Mouse (Mus musculus) forebrain, embryonic 15.5 days (tissue): ENCODE results near the gene Chn2. TPM values are rescaled to one million over a fixed set of nuclear protein-coding genes. Genes with fewer than 3 reads are reported as not detected.

Experiments used
- ATAC-seq: fragments of 200-750 bp; cut with Nextera tagmentation; replicated peaks from 2 replicates; pipeline ENCODE4 v1.8.0; 2017; ENCODE audit warnings: mild to moderate bottlenecking, moderate TSS enrichment, moderate library complexity
- H3K27ac ChIP-seq: fragments of 300-500 bp; sonication (generic); replicated peaks from 2 replicates; pipeline ENCODE4 v1.5.1; 2015; ENCODE audit warnings: mild to moderate bottlenecking, inconsistent platforms
- H3K27me3 ChIP-seq: fragments of 300-500 bp; sonication (generic); 2 replicates; pipeline ENCODE4 v1.6.1; 2015; ENCODE audit warnings: inconsistent platforms
- H3K36me3 ChIP-seq: fragments of 300-500 bp; sonication (generic); 2 replicates; pipeline ENCODE4 v1.6.1; 2015; ENCODE audit warnings: mild to moderate bottlenecking, inconsistent platforms
- H3K4me1 ChIP-seq: fragments of 300-500 bp; sonication (generic); 2 replicates; pipeline ENCODE4 v1.6.1; 2015; ENCODE audit warnings: inconsistent platforms
- H3K4me2 ChIP-seq: fragments of 300-500 bp; sonication (generic); replicated peaks from 2 replicates; pipeline ENCODE4 v1.6.1; 2015; ENCODE audit warnings: mild to moderate bottlenecking, inconsistent platforms
- H3K4me3 ChIP-seq: fragments of 300-500 bp; sonication (generic); 2 replicates; pipeline ENCODE4 v1.5.1; 2015; ENCODE audit warnings: mild to moderate bottlenecking, inconsistent platforms
- H3K9ac ChIP-seq: fragments of 300-500 bp; sonication (generic); replicated peaks from 2 replicates; pipeline ENCODE4 v1.6.1; 2015; ENCODE audit warnings: mild to moderate bottlenecking, inconsistent platforms
- H3K9me3 ChIP-seq: fragments of 300-500 bp; sonication (generic); 2 replicates; pipeline ENCODE4 v1.6.1; 2016; ENCODE audit warnings: inconsistent platforms
- WGBS: fragments of 180-500 bp; shearing (Covaris S2); methylation state at CpG from one replicate; pipeline ENCODE4 v1.1.7; 2015; ENCODE audit warnings: mixed read lengths; 5-methylcytosine and 5-hydroxymethylcytosine counted together
- polyA plus RNA-seq: library from polyadenylated mRNA; unstranded; fragments of >200 nt; fragmentation: Nextera tagmentation; extraction: Ambion mirVana; gene quantifications from 2 replicates; pipeline ENCODE4 v1.2.1, GENCODE M21; 2015

The Chn2 gene
- polyA plus RNA-seq, 1 experiment from 2014 or later = 46.2 TPM

- Histone ChIP-seq H3K4me2 (no peak overlapping the region), H3K27ac (no peak overlapping the region), H3K9me3 (no peaks in the 10 kb centered on the region), H3K4me1 (no peaks in the 10 kb centered on the region), H3K27me3 (no peaks in the 10 kb centered on the region), H3K4me3 (no peak overlapping the region), H3K36me3 (no peaks in the 10 kb centered on the region), H3K9ac (no peak overlapping the region)
- no peak for ATAC-seq
- WGBS = 94% methylated on average over 5 of the region's 5 CpGs
Observed at GRCm38 (mm10) chr6:54023846-54024245, 15.5 kb upstream of the Chn2 start.

- Histone ChIP-seq H3K36me3 (no peaks in the 10 kb centered on the region), H3K9ac (no peak overlapping the region), H3K27me3 (no peaks in the 10 kb centered on the region), H3K4me2 (no peak overlapping the region), H3K9me3 (no peaks in the 10 kb centered on the region), H3K4me1 (no peaks in the 10 kb centered on the region), H3K4me3 (no peak overlapping the region), H3K27ac (no peak overlapping the region)
- ATAC-seq = no peak
- 62% methylated on average over 1 of the region's 1 CpGs for WGBS
Observed at GRCm38 (mm10) chr6:54028706-54029105, 10.6 kb upstream of the Chn2 start.

GRCm38 (mm10) chr6:54030351-54030750 lies 9.0 kb upstream of the Chn2 start:
- Histone ChIP-seq H3K9ac (no peak overlapping the region), H3K27me3 (no peaks in the 10 kb centered on the region), H3K4me2 (no peak overlapping the region), H3K36me3 (no peaks in the 10 kb centered on the region), H3K9me3 (no peaks in the 10 kb centered on the region), H3K4me1 (peaks cover 11% of the 10 kb centered on the region), H3K27ac (no peak overlapping the region), H3K4me3 (no peak overlapping the region)
- no peak for ATAC-seq

- Histone ChIP-seq H3K4me2 (no peak overlapping the region), H3K27ac (no peak overlapping the region), H3K9me3 (no peaks in the 10 kb centered on the region), H3K9ac (no peak overlapping the region), H3K4me3 (no peak overlapping the region), H3K36me3 (no peaks in the 10 kb centered on the region), H3K27me3 (no peaks in the 10 kb centered on the region), H3K4me1 (peaks cover 11% of the 10 kb centered on the region)
- ATAC-seq = no peak
- 68% methylated on average over 3 of the region's 3 CpGs for WGBS
Observed at GRCm38 (mm10) chr6:54030776-54031175, 8.6 kb upstream of the Chn2 start.

GRCm38 (mm10) chr6:54034471-54034870 lies 4.9 kb upstream of the Chn2 start:
- Histone ChIP-seq H3K4me1 (peaks cover 22% of the 10 kb centered on the region), H3K9ac (no peak overlapping the region; the same call in 1 of the 2 replicates), H3K9me3 (no peaks in the 10 kb centered on the region), H3K4me2 (peak overlapping the region; percentile 44), H3K27me3 (no peaks in the 10 kb centered on the region), H3K4me3 (peak overlapping the region; percentile 20; the same call in 1 of the 2 replicates), H3K27ac (peak overlapping the region; percentile 62), H3K36me3 (no peaks in the 10 kb centered on the region)
- peak; percentile 65 for ATAC-seq
- 1% methylated on average over 9 of the region's 9 CpGs for WGBS

- Histone ChIP-seq H3K4me2 (no peak overlapping the region), H3K4me3 (no peak overlapping the region), H3K9ac (no peak overlapping the region), H3K36me3 (no peaks in the 10 kb centered on the region), H3K9me3 (no peaks in the 10 kb centered on the region), H3K27ac (no peak overlapping the region), H3K27me3 (no peaks in the 10 kb centered on the region), H3K4me1 (peaks cover 22% of the 10 kb centered on the region)
- ATAC-seq = no peak
- 84% methylated on average over 3 of the region's 3 CpGs for WGBS
Observed at GRCm38 (mm10) chr6:54035548-54035947, 3.8 kb upstream of the Chn2 start.

- Histone ChIP-seq H3K27me3 (no peaks in the 10 kb centered on the region), H3K9ac (peak overlapping the region; percentile 99), H3K4me3 (peak overlapping the region; percentile 92), H3K9me3 (no peaks in the 10 kb centered on the region), H3K4me2 (peak overlapping the region; percentile 84), H3K4me1 (peaks cover 42% of the 10 kb centered on the region), H3K36me3 (no peaks in the 10 kb centered on the region), H3K27ac (peak overlapping the region; percentile 99)
- WGBS = 5% methylated on average over 10 of the region's 10 CpGs
- no peak for ATAC-seq
Observed at GRCm38 (mm10) chr6:54038866-54039265, 488 bp upstream of the Chn2 start.

GRCm38 (mm10) chr6:54039805-54040447 lies 572 bp downstream of the Chn2 start:
- WGBS = under 1% methylated on average over 62 of the region's 62 CpGs

GRCm38 (mm10) chr6:54040448-54040844 lies 1.1 kb downstream of the Chn2 start:
- WGBS = 8% methylated on average over 9 of the region's 9 CpGs
- ATAC-seq = no peak; the same call in 1 of the 2 replicates
- peak overlapping the region; percentile 92 for H3K4me3 ChIP-seq

More at GRCm38 (mm10) chr6:54039805-54040447, 572 bp downstream of the Chn2 start:
- Histone ChIP-seq H3K9ac (peak overlapping the region; percentile 99), H3K4me3 (peak overlapping the region; percentile 92), H3K4me2 (peak overlapping the region; percentile 84), H3K36me3 (no peaks in the 10 kb centered on the region), H3K4me1 (peaks cover 31% of the 10 kb centered on the region), H3K9me3 (no peaks in the 10 kb centered on the region), H3K27ac (peak overlapping the region; percentile 99), H3K27me3 (no peaks in the 10 kb centered on the region)
- ATAC-seq = peak; percentile 64

GRCm38 (mm10) chr6:54041386-54042043 lies 2.2 kb downstream of the Chn2 start:
- H3K9ac ChIP-seq = peak overlapping the region; percentile 32
- H3K36me3 ChIP-seq = no peaks in the 10 kb centered on the region
- no peaks in the 10 kb centered on the region for H3K27me3 ChIP-seq
- ATAC-seq = no peak
- H3K4me2 ChIP-seq = peak overlapping the region; percentile 84
- H3K9me3 ChIP-seq = no peaks in the 10 kb centered on the region
- peaks cover 37% of the 10 kb centered on the region for H3K4me1 ChIP-seq
- H3K27ac ChIP-seq = peak overlapping the region; percentile 99
- H3K4me3 ChIP-seq = peak overlapping the region; percentile 92
- 12% methylated on average over 13 of the region's 13 CpGs for WGBS

More at GRCm38 (mm10) chr6:54040448-54040844, 1.1 kb downstream of the Chn2 start:
- Histone ChIP-seq H3K36me3 (no peaks in the 10 kb centered on the region), H3K27ac (peak overlapping the region; percentile 99), H3K9me3 (no peaks in the 10 kb centered on the region), H3K9ac (peak overlapping the region; percentile 99), H3K4me1 (peaks cover 31% of the 10 kb centered on the region), H3K4me2 (peak overlapping the region; percentile 84), H3K27me3 (no peaks in the 10 kb centered on the region)

- Histone ChIP-seq H3K4me2 (peak overlapping the region; percentile 84), H3K4me1 (peaks cover 37% of the 10 kb centered on the region), H3K27ac (peak overlapping the region; percentile 99; the same call in 1 of the 2 replicates), H3K36me3 (no peaks in the 10 kb centered on the region), H3K27me3 (no peaks in the 10 kb centered on the region), H3K9ac (peak overlapping the region; percentile 32; the same call in 1 of the 2 replicates), H3K9me3 (no peaks in the 10 kb centered on the region), H3K4me3 (peak overlapping the region; percentile 92)
- no peak for ATAC-seq
- WGBS = 40% methylated on average over 1 of the region's 1 CpGs
Observed at GRCm38 (mm10) chr6:54042142-54042541, 2.8 kb downstream of the Chn2 start.

GRCm38 (mm10) chr6:54043536-54043935 lies 4.2 kb downstream of the Chn2 start:
- H3K27me3 ChIP-seq = no peaks in the 10 kb centered on the region
- H3K4me3 ChIP-seq = no peak overlapping the region
- 84% methylated on average over 5 of the region's 5 CpGs for WGBS
- ATAC-seq = no peak
- H3K9ac ChIP-seq = no peak overlapping the region
- H3K36me3 ChIP-seq = no peaks in the 10 kb centered on the region
- no peak overlapping the region for H3K4me2 ChIP-seq
- no peaks in the 10 kb centered on the region for H3K9me3 ChIP-seq
- H3K4me1 ChIP-seq = peaks cover 30% of the 10 kb centered on the region
- no peak overlapping the region for H3K27ac ChIP-seq
